Mouse (Mus musculus): ENCODE data around the gene Ecm1.

- TF ChIP-seq CTCF (IDR thresholded peaks at IDR 0.05; ENCODE audit: control insufficient read depth, insufficient read depth, low read length): no peak
- TF ChIP-seq POLR2A (IDR thresholded peaks at IDR 0.05; ENCODE audit: borderline replicate concordance, control insufficient read depth, low read depth, low read length): no peak
These were observed 45.3 kb downstream of the Ecm1 start for GRCm38 (mm10) chr3:95693821-95694807.

All from bone marrow, adult 2 months (tissue).